Mouse (Mus musculus): Measurements from ENCODE around the gene Hoxb3. TPM values are rescaled to one million over a fixed set of nuclear protein-coding genes. Genes with fewer than 3 reads are reported as not detected.

The Hoxb3 gene
- total and polyA plus RNA-seq, 3 experiments = not detected

DNA sequence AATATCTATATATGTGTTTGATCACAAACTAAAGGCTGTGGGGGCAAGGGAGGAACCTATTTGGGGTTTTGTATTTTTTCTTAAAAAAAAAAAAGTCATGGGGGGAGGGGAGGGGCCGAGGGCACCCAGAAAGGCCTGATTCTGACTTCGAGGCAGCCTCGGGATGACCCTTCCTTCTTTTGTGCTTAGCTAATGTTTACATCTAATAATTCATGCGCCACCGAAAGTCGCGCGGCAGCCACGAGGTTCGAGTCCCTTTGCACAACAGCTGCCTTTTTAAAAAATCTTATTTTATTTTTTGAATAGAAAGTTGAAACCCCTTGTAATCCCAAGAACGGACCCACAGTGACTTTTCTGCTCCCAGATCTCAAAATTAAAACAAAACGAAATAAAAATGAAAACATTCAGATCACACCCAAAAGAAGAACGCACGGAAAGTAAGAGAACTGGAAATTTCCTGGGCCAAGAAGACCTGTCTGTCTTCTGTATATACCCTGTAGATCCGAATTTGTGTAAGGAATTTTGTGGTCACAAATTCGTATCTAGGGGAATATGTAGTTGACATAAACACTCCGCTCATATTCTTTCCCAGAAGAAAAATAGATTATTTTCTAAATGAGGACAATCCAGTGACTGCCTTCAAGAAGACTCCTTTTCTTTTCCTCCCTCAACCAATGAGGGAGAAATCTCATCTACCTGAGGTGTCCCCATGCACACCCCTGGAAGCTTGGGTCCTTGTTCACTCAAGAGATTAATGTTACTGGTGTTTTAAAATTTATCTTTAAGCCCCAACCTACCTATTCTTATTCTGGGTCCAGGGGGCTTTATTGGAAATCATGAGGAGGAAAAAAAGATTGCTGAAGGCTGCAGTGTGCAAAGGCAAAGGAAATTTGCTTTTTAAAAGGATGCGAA, 6.2 kb upstream of the Hoxb3 start:
- Histone ChIP-seq H3K27me3 (ENCODE audit: control insufficient read depth in 1 of 2, insufficient read depth in 2 of 2, low read length in 2 of 2) (no peaks in the 10 kb centered on the region; a peak in 3 of 4 replicates), H3K9ac (ENCODE audit: control insufficient read depth, low read depth, low read length, poor library complexity, severe bottlenecking) (no peak overlapping the region), H3K36me3 (ENCODE audit: control insufficient read depth in 1 of 2, insufficient read depth in 2 of 2, low read length in 2 of 2) (no peaks in the 10 kb centered on the region), H3K27ac (ENCODE audit: control insufficient read depth, low read depth, low read length) (no peak overlapping the region), H3K4me1 (ENCODE audit: control insufficient read depth in 1 of 2, insufficient read depth in 2 of 2, low read length in 2 of 2) (no peaks in the 10 kb centered on the region), H3K4me3 (ENCODE audit: control insufficient read depth in 1 of 2, insufficient read depth in 1 of 2, low read depth in 2 of 2, low read length in 2 of 2) (no peak overlapping the region), H3K79me2 (ENCODE audit: control insufficient read depth, insufficient read depth, low read length, poor library complexity) (no peaks in the 10 kb centered on the region), H3K9me3 (replicated peaks; ENCODE audit: insufficient read depth, low read length) (no peaks in the 10 kb centered on the region)
- DNase-seq (ENCODE audit: low read depth, low spot score) = no peak
- TF ChIP-seq TCF12 (IDR thresholded peaks at IDR 0.05; ENCODE audit: low read depth, low read length) (no peak), BHLHE40 (IDR thresholded peaks at IDR 0.05; ENCODE audit: borderline replicate concordance, low read depth, low read length) (no peak), POLR2A (IDR thresholded peaks at IDR 0.05; ENCODE audit: control insufficient read depth in 1 of 2, insufficient read depth in 1 of 2, low read depth in 1 of 2, low read length in 2 of 2, poor library complexity in 1 of 2) (no peak), ETS1 (IDR thresholded peaks at IDR 0.05; ENCODE audit: low read depth, low read length) (no peak), RCOR1 (IDR thresholded peaks at IDR 0.05; ENCODE audit: low read depth, low read length) (no peak), GABPA (IDR thresholded peaks at IDR 0.05; ENCODE audit: low read depth, low read length) (no peak), ZNF384 (IDR thresholded peaks at IDR 0.05; ENCODE audit: low read depth, low read length) (no peak), TAL1 (IDR thresholded peaks at IDR 0.05; ENCODE audit: low read length) (no peak), KAT2A (conservative IDR thresholded peaks at IDR 0.05; ENCODE audit: low read depth, low read length) (no peak), NELFE (IDR thresholded peaks at IDR 0.05; ENCODE audit: low read depth, low read length) (no peak), HCFC1 (IDR thresholded peaks at IDR 0.05; ENCODE audit: low read depth, low read length) (no peak)

DNA sequence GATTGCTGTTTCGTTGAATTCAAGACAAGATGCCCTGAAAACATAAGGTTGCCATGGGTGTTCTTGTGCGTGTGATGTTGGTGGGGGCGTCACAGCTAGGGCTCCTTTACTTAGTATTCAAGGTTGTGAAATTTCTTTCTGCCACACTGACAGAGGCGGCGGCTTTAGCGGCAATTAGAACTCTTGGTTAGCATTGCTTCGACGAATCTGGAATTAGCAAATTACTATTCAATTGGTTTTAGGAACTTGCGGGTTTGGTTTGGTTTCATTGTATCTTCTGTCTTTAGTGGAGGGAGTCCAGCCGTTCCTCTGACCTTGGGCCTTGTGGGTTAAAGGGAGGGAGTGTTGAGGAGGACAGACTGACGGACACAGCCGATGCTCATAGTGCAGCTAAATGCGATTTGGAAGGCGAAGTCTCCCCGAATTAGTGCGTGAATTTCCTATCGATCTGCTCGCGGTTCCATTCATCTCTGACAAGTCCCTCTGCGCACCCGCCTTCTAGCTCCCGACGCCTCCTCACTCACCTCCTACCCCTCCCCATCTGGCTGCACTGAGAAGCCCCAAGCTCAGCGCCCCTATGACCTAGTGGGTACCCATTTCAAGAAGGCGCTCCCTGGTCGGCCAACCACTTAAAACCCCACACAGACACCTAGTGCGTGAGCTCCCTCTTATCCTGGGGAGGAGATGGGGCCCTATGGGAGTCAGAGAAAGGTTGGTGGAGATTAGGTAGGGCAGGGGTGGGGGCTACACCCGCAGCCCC, 5.3 kb upstream of the Hoxb3 start, which contains the start of gene Hoxb4:
Hoxb4 (plus strand) TSS at position 660 of the 760 bp plus-strand sequence.
- TF ChIP-seq MYB (IDR thresholded peaks at IDR 0.05; ENCODE audit: low read depth, low read length) (no peak), TCF12 (IDR thresholded peaks at IDR 0.05; ENCODE audit: low read depth, low read length) (no peak), POLR2AphosphoS2 (IDR thresholded peaks at IDR 0.05; ENCODE audit: low read length) (no peak), USF2 (IDR thresholded peaks at IDR 0.05; ENCODE audit: borderline replicate concordance in 1 of 2, insufficient read depth in 1 of 2, low read depth in 1 of 2, low read length in 2 of 2) (no peak), NELFE (IDR thresholded peaks at IDR 0.05; ENCODE audit: low read depth, low read length) (no peak), USF1 (IDR thresholded peaks at IDR 0.05; ENCODE audit: low read depth, low read length) (no peak)
- DNase-seq (ENCODE audit: low read depth, low spot score) = no peak
- no peak within 1 kb of the TSS for H3K27ac ChIP-seq (ENCODE audit: control insufficient read depth, low read depth, low read length)
- H3K9ac ChIP-seq (ENCODE audit: control insufficient read depth, low read depth, low read length, poor library complexity, severe bottlenecking) = no peak within 1 kb of the TSS
- no peaks in the 10 kb centered on the region for H3K36me3 ChIP-seq (ENCODE audit: control insufficient read depth in 1 of 2, insufficient read depth in 2 of 2, low read length in 2 of 2)
- H3K27me3 ChIP-seq (ENCODE audit: control insufficient read depth in 1 of 2, insufficient read depth in 2 of 2, low read length in 2 of 2) = no peaks in the 10 kb centered on the region; a peak in 4 of 4 replicates
- H3K9me3 ChIP-seq (replicated peaks; ENCODE audit: insufficient read depth, low read length) = no peaks in the 10 kb centered on the region
- H3K4me3 ChIP-seq (ENCODE audit: control insufficient read depth in 1 of 2, insufficient read depth in 1 of 2, low read depth in 2 of 2, low read length in 2 of 2) = no peak within 1 kb of the TSS
- no peaks in the 10 kb centered on the region for H3K79me2 ChIP-seq (ENCODE audit: control insufficient read depth, insufficient read depth, low read length, poor library complexity)
- H3K4me1 ChIP-seq (ENCODE audit: control insufficient read depth in 1 of 2, insufficient read depth in 2 of 2, low read length in 2 of 2) = no peaks in the 10 kb centered on the region
